Mouse (Mus musculus): ENCODE measurements around the gene Ecpas. TPM values are rescaled to one million over a fixed set of nuclear protein-coding genes. Genes with fewer than 3 reads are reported as not detected.

The Ecpas gene
- total RNA-seq, 2 experiments from 2014 or later: 119 to 120 TPM

- DNase-seq (ENCODE audit: low spot score in 2 of 2): peak; percentile 37 to 61
These were observed 1.3 kb downstream of the Ecpas start for GRCm38 (mm10) chr4:58911069-58911830.

- DNase-seq (ENCODE audit: low spot score in 2 of 2): no peak
These were observed 2.1 kb downstream of the Ecpas start for GRCm38 (mm10) chr4:58910175-58911068.

GRCm38 (mm10) chr4:58907453-58907852 is 5.1 kb downstream of the Ecpas start:
- DNase-seq (ENCODE audit: low spot score in 2 of 2): no peak

- DNase-seq (ENCODE audit: low spot score in 2 of 2): no peak
These were observed 14.2 kb downstream of the Ecpas start for GRCm38 (mm10) chr4:58898318-58898717.

- DNase-seq (ENCODE audit: low spot score in 2 of 2): no peak
These were observed 15.1 kb downstream of the Ecpas start for GRCm38 (mm10) chr4:58897436-58897835.

GRCm38 (mm10) chr4:58894399-58894798 is 18.1 kb downstream of the Ecpas start:
- DNase-seq (ENCODE audit: low spot score in 2 of 2): no peak

GRCm38 (mm10) chr4:58890035-58890782 is 22.3 kb downstream of the Ecpas start:
- no peak for DNase-seq (ENCODE audit: low spot score in 2 of 2)

GRCm38 (mm10) chr4:58888568-58888967 is 24.0 kb downstream of the Ecpas start:
- DNase-seq (ENCODE audit: low spot score in 2 of 2): no peak

- no peak for DNase-seq (ENCODE audit: low spot score in 2 of 2)
These were observed 24.9 kb downstream of the Ecpas start for GRCm38 (mm10) chr4:58887626-58888025.

- no peak for DNase-seq (ENCODE audit: low spot score in 2 of 2)
These were observed 25.8 kb downstream of the Ecpas start for GRCm38 (mm10) chr4:58886778-58887177.

GRCm38 (mm10) chr4:58885341-58885740 is 27.2 kb downstream of the Ecpas start:
- no peak for DNase-seq (ENCODE audit: low spot score in 2 of 2)

GRCm38 (mm10) chr4:58883841-58884240 is 28.7 kb downstream of the Ecpas start:
- DNase-seq (ENCODE audit: low spot score in 2 of 2): no peak

GRCm38 (mm10) chr4:58874373-58874772 is 38.2 kb downstream of the Ecpas start:
- no peak for DNase-seq (ENCODE audit: low spot score in 2 of 2)

- DNase-seq (ENCODE audit: low spot score in 2 of 2): peak; percentile 34 to 67
These were observed 45.3 kb downstream of the Ecpas start for GRCm38 (mm10) chr4:58867242-58867641.

GRCm38 (mm10) chr4:58832908-58833307 is 79.6 kb downstream of the Ecpas start:
- DNase-seq (ENCODE audit: low spot score in 2 of 2): no peak

- no peak for DNase-seq (ENCODE audit: low spot score in 2 of 2)
These were observed 86.6 kb downstream of the Ecpas start for GRCm38 (mm10) chr4:58825921-58826320.

GRCm38 (mm10) chr4:58787616-58788015 is 124.9 kb downstream of the Ecpas start, which contains the start of gene Olfr267:
Olfr267 (minus strand) TSS chr4:58787716.
- DNase-seq (ENCODE audit: low spot score in 2 of 2): no peak

- peak in 1 of 2 experiments; percentile 4 for DNase-seq (ENCODE audit: low spot score in 2 of 2)
These were observed 125.9 kb downstream of the Ecpas start for GRCm38 (mm10) chr4:58786659-58787058.

- no peak for DNase-seq (ENCODE audit: low spot score in 2 of 2)
These were observed 149.1 kb downstream of the Ecpas start for GRCm38 (mm10) chr4:58763417-58763816.

- peak in 1 of 2 experiments; percentile 19 for DNase-seq (ENCODE audit: low spot score in 2 of 2)
These were observed 163.0 kb downstream of the Ecpas start for GRCm38 (mm10) chr4:58749510-58749909.

- no peak for DNase-seq (ENCODE audit: low spot score in 2 of 2)
These were observed 163.4 kb downstream of the Ecpas start for GRCm38 (mm10) chr4:58749101-58749500.
